Mouse (Mus musculus) spleen, postnatal 36 days (tissue): ENCODE measurements around the gene Cela1.

Source experiments
- DNase-seq, 2 experiments: peaks; one replicate each; pipeline ENCODE4 v3.0.0; 2022; ENCODE audit warnings: low spot score in 2 of 2, mixed read lengths in 1 of 2

Gene Cela1

DNA sequence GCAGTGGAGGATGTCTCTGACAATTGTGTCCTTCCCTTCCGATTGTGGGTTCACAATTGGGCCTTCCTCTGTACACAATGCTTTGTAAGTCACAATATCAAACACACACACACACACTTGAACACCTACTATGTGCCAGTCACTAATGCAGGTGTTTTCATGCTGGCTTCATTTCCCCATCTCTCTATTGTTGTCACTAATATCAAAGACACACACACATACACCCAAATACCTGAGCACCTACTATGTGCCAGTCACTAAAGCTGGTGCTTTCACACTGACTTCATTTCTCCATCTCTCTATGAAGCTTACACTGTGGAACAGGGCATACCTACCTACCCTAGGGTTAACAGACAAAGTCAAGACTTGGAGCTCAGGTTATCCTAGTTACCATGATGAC, 17.7 kb upstream of the Cela1 start:
- DNase-seq = no peak

DNA sequence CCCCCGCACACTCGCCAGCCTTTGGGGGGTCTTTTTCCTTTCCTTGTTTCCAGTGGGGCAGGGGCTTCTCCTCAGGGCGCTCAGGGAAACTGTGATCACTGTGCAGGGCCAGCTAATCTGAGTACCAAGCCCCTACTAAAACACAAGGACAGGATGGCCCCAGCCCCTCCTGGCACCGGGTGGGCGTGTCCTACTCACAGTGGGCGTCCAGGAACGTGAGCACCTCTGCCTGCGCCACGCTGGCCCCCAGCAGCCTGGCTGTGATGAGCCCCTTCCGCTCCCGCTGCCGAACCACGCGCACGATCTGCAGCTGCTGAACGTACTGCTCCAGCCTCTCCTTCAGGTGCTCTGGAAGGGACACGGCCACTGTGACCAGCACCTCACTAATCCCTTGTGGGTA, 16.2 kb upstream of the Cela1 start:
- peak in 1 of 2 experiments; percentile 17 for DNase-seq

DNA sequence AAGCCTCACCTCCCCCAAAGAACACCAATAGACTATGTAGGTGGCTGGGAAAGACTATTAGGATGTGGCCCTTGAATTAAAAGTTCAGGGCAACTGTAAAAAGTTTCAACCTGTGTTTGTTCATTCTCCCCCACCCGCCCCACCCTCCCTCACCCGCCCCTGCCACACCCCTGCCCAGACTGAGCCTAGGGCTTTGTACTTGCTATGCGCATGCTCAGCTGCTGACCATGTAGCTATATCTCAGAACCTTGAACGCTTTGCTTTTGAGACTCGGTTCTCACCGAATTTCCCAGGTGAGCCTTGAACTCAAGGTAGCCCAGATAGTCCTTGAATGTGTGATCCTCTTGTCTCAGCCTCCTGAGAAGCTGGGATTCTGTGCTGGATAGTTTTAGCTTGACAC, 14.1 kb upstream of the Cela1 start:
- DNase-seq = no peak

DNA sequence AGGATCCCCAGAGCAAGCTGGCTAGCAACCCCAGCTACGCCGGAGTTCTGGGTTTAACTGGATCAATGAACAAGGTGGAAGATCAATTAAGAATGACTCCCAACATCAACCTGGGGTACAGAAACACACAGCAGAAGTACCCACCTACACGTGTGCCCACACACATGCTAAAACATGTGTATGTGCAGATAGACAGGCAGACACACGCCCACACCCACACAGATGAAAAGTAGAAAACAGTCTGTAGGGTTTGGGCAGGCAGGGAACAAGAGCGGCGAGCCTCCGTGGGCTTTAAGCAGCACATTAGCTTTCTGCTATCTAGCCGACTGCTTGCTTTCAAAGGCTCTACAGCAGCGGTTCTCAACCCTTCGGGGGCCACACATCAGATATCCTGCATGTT, 13.4 kb upstream of the Cela1 start:
- no peak for DNase-seq

DNA sequence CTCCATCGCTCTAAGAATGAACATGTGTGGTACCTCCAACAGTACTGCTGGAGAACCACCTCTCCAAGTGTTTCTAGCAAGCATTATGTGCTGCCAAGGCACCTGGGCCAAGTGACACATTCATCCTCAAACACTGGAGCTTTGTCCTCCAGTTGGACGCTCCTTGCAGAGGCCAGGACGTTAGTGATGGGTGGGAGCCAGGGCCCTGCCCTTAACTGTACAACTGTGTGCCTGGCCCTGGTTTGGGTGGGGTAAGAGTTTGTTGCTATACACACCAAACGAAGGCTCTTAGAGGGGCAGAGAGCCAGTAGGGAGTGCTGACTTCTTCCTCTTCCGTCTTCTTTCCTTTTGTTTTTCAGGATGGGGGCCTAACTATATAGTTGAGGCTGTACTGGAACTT, 12.7 kb upstream of the Cela1 start:
- DNase-seq = no peak

DNA sequence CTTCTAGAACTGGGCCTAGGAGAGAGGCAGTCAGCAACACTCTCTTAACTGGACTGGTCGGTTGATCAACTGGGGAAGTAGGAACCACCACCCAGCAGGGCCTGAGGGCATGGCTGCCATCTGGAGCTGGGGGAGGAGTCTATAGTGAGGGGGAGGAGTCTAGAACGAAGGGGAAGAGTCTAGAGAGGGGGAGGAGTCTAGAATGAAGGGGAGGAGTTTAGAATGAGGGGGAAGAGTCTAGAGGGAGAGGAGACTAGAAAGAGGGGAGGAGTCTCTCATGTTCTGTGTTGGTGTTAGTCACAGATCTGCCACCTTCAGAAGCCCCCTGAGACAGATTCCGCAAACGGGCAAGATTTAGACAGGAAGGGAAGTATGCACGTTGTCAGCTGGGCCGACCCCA, 11.7 kb upstream of the Cela1 start:
- peak in 1 of 2 experiments; percentile 39 for DNase-seq

DNA sequence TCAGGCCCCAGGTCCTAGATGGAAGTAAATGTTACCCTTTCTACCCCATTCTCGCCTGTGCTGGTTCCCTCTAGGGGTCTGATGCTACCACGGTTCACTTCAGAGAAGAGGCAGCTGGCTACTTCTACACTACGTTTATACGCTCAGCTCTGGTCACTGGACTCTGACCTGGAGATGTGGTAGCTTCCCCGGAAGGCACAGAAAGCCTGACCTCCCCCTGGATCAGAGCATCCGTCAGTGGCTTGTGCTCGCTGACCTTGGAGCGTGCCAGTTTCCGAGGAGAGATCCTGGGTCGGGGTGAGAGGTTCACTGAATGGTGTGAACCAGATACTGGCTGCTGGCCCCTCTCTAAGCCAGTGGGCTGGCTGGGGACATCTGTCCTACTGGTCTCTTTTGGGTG, 10.4 kb upstream of the Cela1 start:
- DNase-seq = no peak

DNA sequence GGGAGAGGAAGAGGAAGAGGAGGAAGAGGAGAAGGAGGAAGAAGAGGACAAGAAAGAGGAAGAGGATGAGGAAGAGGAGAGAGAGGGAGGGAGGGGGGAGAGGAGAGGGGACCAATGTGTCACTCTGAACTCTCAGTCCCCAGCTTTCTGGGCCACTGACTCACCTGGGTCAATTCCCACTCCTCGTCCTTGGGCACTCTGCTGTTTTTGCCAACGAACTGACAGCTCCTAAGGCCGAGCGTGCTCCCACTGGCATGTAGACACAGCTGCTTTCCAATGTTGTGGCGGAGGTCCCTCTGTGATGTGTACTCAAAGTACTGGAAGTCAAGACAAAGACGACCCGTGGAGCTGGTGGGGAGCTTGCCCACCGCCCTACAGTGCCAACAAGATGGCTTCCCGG, 6.7 kb upstream of the Cela1 start:
- DNase-seq = no peak

DNA sequence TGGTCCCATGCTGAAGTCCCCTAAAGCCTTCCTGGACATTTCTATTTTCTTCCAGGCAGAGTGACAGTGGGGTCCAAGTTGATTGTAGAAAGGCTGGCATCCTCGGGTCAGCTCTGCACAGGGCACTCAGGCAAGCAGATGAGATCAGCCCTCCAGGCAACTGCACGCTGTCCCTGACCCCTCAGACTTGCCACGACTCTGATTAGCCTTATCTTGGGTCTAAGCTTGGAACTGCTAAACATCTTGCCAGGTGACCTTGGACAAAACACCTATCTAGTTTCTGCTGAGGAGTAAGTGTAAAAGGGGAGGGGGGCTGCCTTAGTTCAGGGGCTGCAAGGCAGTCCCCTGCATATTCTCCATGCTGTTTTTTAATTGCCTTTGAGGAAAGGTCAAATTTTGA, 4.3 kb upstream of the Cela1 start:
- DNase-seq = no peak

DNA sequence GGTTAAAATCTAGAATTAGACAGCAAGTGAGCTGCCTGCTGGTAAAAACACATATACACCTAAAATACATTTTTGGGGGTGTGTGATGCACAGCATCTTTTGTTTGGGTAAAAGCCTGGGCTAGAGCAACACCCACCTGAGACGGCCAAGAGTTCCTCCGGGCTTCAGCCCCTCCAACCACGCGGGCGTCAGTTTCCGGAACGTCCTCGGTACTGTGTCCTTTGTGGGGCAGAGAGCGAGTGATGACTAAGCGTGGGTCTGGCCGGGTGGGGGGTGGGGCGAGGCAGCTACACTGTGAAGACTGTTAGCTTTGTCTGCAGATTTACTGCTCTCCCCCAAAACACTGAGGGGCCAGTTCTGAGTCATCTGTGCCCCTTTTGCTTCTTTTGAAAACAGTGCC, 732 bp downstream of the Cela1 start:
- peak in 1 of 2 experiments; percentile 45 for DNase-seq

DNA sequence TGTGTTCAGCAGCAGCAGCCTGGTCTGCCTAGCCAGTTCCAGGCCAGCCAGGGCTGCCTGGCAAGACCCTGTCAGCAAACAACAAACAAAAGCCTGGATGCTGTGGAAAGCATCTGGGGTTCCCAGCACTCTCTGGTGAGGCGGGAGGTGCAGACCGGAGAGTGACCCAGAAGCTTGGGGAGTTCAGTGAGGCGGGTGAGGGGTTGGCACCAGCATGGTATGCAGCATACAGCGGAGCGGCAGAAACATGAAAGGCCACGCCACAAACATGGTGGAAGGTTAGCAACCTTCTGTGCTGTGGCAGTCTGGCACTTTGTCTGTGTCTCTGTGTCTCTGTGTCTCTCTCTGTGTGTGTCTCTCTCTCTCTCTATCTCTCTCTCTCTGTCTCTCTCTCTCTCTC, 1.3 kb downstream of the Cela1 start:
- DNase-seq = no peak

DNA sequence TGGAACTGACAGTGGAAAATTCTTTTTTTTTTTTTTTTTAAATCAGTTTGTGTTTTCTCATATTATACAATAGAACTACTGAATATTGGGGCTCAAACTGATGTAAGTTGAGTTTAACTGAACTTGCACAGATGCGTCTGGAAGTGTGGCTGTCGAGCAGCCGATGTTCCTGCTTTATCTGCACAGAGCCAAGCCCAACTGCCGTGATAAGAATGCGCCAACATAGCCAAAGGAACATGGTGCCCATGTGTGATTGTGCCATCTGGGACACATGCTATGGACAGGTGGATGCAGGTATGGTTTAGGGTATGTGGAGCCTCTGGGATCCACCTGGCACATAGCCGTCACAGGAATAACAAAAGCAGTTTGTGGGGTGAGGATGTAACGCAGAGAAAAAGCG, 1.9 kb downstream of the Cela1 start:
- DNase-seq = no peak

DNA sequence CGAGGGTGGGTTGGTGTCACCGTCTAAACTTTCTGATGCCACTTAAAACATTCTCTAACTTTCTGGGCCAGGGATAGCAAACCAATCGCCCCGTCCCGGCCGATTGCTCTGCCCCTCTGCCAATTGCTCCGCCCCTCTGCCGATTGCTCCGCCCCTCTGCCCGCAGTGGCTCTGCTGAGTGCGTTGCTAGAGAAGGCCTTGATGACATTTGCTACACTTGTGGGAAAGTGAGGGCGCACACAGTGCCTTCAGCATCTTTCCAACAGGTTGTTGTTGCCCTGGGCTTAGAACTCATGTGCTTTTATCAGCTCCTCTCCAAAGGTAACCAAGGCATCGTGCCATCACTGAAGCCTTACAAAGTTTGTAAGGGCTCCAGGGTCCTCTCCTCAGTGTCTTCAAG, 2.5 kb downstream of the Cela1 start:
- DNase-seq = no peak

DNA sequence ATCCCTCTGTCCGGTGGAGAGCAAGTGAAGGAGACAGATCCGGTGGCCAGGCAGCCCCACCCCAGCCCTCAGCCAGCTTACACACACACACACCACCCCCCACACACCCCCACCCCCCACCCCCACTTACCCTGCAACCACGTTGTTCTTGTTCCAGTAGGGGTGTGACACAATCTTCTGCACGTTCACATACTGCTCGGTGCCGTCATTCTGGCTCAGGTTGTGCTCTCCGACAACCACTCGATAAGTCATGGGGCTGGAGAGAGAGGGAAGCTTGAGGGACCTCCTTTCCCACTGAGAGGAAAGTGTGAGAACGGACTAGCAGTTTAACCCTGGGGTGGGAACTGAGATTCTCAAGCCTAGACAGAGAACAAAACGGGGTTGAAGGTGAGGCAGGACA, 3.3 kb downstream of the Cela1 start:
- DNase-seq = no peak

DNA sequence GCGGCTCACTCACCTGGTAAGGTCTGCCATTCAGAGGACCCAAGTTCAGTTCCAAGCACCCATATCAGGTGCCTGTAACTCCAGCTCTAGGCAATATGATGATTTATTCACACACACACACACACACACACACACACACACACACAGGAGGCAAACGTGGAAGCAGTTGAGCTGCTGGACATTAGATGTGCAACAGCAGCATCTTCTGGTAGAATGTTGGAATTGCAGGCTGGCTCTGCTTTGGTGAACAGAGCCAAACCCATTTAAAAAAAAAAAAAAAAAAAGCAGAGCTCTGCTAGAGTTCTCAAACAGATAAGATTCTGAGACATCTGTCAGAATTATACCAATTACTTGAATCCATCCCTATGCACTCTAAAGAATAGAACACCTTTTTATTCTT, 4.7 kb downstream of the Cela1 start:
- peak; percentile 76 to 78 for DNase-seq

DNA sequence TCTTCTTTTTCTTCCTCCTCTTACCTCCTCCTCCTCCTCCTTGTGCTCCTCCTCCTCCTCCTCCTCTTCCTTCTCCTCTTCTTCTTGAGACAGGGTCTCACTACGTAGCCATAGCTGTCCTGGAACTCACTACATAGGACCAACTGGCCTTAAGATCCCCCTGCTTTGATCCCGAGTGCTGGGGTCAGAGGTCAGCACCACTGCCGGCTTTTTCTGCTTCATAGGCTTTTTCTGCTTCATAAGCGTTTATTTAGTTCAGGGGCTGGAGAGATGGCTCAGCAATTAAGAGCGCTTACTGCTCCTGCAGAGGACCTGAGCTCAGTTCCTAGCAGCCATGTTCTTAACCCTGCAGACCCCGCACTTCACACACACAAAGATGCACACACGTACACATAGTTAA, 6.0 kb downstream of the Cela1 start:
- no peak for DNase-seq

DNA sequence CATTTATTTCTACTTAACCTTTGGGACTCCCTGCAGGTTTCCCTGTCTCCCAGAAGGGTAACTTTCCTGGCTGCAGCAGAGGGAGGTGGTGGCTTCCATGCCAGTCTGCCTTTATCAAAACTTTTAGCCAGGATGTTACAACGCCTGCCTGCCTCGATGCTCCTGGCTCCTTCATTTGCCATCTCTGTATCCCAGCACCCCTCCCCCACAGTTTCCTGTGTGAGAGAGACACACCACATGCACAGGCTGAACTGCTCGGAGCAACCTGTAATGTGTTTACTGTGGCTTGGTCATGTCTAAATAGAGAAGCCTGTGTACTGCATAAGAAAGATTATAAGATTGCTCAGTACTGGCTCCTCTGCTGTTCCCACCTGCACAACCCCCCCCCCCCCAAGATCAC, 7.3 kb downstream of the Cela1 start:
- DNase-seq = no peak

DNA sequence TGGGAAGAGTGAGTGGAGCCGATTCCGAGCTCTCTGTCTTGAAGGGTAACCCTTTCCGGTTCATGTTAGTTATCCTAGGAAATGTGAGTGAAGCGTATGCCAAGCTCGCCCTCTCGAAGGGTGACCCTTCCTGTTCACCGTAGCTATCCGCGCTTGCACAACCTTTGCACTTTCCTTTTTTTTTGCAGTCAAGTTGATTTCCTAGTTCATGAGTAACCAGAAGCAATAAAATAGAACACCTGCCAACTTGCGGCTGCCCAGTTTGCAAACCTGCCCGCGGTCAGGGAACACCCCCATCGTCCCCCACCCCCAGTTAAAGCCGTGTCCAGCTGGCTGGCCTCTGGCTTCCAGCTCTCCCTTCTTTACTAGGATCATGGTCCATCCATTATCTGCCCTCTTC, 8.7 kb downstream of the Cela1 start:
- no peak for DNase-seq

DNA sequence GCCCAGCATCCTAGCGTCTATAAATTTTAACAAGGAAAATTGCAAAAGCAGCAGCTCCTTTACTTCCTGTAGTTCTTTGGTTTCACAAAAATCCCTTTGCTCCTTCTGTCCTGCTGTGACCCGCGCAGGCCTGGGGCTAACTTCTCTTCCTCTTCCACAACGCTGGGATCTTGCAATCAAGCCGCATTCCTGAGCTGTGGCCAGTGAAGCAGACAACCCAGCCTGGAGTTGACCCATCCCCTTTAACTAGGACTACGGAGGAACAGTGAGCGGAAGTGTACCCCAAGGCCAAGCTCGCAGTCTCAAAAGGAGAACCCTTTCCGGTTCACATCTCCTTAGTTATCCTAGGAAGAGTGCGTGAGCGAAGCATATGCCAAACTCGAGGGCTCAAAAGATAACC, 9.1 kb downstream of the Cela1 start:
- DNase-seq = no peak

DNA sequence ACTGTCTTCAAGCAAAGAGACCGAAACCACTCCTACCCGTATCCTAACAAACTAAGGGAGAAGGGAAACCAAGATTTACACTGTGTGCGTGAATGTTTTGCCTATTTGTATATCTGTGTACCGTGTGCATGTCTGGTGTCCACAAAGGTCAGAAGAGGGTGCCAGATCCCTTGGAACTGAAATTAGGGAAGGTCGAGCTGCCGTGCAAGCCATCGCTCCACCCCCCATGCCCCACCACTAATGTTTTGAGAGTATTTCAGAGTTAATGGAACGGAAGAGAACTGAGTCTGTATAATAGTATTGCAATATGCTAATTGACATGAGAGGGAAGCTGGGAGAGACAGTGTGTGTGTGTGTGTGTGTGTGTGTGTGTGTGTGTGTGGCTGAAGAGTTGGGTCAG, 10.0 kb downstream of the Cela1 start:
- no peak for DNase-seq

DNA sequence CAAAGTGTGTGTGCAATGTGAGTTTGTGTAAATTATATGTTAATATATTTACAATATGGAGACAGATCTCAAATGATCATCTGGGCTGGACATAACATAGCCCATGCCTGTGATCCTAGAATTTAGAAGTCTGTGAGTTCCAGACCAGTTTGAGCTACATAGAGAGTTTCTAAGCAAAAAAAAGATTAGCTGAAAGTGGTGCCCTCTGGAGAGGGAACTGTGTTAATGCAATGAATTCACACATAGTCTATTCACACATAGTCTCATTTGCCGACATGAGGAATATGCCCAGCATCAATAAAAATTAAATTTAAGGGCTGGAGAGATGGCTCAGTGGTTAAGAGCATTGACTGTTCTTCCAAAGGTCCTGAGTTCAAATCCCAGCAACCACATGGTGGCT, 11.2 kb downstream of the Cela1 start:
- DNase-seq = no peak

DNA sequence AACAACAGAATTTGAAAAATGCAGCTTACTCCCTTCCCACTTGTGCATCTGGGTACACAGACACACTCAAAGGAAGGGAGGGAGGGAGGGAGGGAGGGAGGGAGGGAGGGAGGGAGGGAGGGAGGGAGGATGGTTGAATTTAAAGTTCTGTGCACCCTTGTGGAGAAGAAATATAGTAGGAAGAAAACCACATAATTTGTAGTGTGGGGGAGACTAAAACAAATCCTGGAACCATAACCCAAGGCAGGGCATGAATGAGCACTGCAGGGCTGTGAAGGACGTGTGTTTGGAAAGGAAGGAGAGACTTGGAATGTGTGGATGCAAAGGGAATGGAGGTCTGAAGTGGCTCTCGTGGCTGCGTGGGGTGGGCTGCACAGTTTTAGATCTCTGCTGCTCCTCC, 12.2 kb downstream of the Cela1 start:
- DNase-seq = no peak

DNA sequence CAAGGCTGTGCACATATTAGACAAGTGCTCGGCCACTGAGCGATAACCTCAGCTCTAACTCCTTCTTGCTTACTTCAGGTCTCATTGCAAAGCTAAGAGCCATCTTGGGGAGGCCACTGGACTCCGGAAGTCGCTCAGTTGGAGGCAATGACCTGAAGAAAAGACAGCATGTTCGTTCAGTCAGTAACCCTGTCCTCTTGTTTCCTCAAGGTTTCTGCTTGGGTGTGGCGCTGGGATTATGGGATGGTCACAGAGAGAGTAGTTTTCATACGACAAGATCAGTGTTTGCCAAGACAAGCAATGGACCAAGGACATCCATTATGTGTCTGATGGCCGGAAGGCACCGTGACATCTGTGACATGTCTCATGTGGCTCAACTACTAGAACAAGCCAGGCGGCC, 13.2 kb downstream of the Cela1 start:
- no peak for DNase-seq

DNA sequence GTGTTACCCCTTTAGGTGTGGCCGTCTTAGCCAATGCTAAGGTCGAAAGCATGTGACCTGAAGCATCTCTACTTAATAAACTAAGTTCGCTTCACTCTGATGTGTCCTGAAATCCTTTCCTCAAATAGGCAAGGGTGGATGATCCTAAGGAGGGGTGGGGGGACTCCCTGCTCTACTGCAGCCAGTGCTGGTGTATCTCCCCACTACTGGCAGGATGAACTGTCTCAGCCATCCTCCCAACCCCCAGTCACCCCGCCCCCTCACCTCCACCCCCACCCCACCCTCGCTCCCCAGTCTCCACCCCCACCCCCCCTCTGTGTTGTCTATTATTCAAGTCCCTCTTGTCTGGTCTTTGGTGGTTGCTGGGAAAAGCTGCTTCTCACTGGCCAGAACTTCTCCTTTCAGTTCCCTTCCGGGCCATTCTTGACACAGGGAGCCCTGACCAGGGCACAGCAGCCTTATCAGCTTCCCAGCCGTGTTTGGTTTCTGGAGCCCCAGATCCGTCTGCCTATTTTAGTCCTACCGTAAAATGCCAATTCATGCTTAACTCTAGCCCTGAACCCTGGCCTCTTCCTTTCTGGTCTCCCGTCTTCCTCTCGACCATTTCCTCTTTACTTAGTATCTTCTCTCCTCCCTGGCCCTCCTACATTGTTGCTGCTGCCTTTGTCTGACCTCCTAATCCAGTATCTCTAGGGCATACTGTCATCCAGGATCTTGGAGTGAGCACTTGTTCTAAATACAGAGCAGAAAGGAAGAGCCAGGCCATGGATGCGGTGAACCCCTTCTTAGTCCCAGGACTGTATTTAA, 13.9 kb downstream of the Cela1 start:
- peak; percentile 45 to 57 for DNase-seq
